In the genomic region with DNA sequence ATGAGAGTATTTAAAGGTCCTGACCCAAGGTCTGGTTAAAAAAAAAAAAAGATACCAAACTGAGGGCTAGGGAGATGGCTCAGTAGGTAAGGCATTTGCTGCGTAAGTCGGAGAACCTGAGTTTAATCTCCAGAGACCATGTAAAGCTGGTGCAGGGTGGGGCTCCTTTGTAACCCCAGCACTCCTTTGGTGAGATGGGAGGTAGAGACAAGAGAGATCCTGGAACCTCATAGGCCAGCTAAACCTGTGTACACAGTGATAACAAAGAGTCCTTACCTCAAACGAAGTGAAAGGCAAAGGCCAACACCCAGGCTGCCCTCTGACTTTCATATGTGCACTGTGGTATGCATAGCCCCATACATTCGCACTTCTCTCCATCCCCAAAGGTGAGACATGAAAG, we compare ENCODE assay signal across 25 mouse cellular contexts.
"Had no signal": no experiment of that assay in that cellular context is flagged by ENCODE, and none has a peak within 500 bp of the region (broad histone marks: within the 10 kb centered on the region; RNA-seq: fewer than 3 reads in every experiment).

No protein-coding gene starts in this region.

- H3K27ac ChIP-seq: heart, embryonic 13.5 days; heart, embryonic 15.5 days; hindbrain, embryonic 13.5 days; hindbrain, embryonic 15.5 days; hindbrain, postnatal 0 days; intestine, embryonic 15.5 days; kidney, embryonic 15.5 days; kidney, postnatal 0 days; layer of hippocampus, adult 2 months; left cerebral cortex, adult 2 months; limb, embryonic 10.5 days; limb, embryonic 12.5 days; liver, embryonic 12.5 days had no signal

- DNase-seq: forebrain, postnatal 0 days; gastrocnemius, postnatal 14 days; gastrocnemius, postnatal 36 days; heart, adult 18-20 months; heart, postnatal 14 days; heart, postnatal 36 days; kidney, adult 11 months; kidney, adult 2 months; kidney, adult 9 months; kidney, postnatal 25 days; kidney, postnatal 4 days had no signal

- ATAC-seq: forebrain, postnatal 0 days; hindbrain, postnatal 0 days; intestine, embryonic 15.5 days; liver, embryonic 12.5 days had no signal

- H3K4me3 ChIP-seq: heart, embryonic 13.5 days; heart, embryonic 15.5 days; hindbrain, embryonic 13.5 days; hindbrain, embryonic 15.5 days; intestine, embryonic 15.5 days; kidney, embryonic 15.5 days; layer of hippocampus, adult 2 months; left cerebral cortex, adult 2 months; limb, embryonic 10.5 days; limb, embryonic 12.5 days; liver, embryonic 12.5 days had no signal

- H3K9me3 ChIP-seq: heart, embryonic 13.5 days; heart, embryonic 15.5 days; hindbrain, embryonic 13.5 days; hindbrain, embryonic 15.5 days; intestine, embryonic 15.5 days; kidney, embryonic 15.5 days; limb, embryonic 10.5 days; limb, embryonic 12.5 days; liver, embryonic 12.5 days had no signal

- H3K4me2 ChIP-seq: heart, embryonic 11.5 days; heart, embryonic 13.5 days; heart, embryonic 15.5 days; hindbrain, embryonic 13.5 days; hindbrain, embryonic 15.5 days; intestine, embryonic 15.5 days; kidney, embryonic 15.5 days; limb, embryonic 12.5 days; liver, embryonic 12.5 days had no signal

- H3K27me3 ChIP-seq: heart, embryonic 13.5 days; heart, embryonic 15.5 days; hindbrain, embryonic 13.5 days; hindbrain, embryonic 15.5 days; intestine, embryonic 15.5 days; kidney, embryonic 15.5 days; limb, embryonic 12.5 days; liver, embryonic 12.5 days had no signal

- H3K4me1 ChIP-seq: heart, embryonic 13.5 days; heart, embryonic 15.5 days; intestine, embryonic 15.5 days; liver, embryonic 12.5 days had no signal

- H3K36me3 ChIP-seq: heart, embryonic 13.5 days; heart, embryonic 15.5 days; hindbrain, embryonic 13.5 days; hindbrain, embryonic 15.5 days; intestine, embryonic 15.5 days; kidney, embryonic 15.5 days; limb, embryonic 10.5 days; limb, embryonic 12.5 days; liver, embryonic 12.5 days had no signal

- H3K9ac ChIP-seq: forebrain, postnatal 0 days; heart, embryonic 13.5 days; heart, embryonic 15.5 days; hindbrain, embryonic 13.5 days; hindbrain, embryonic 15.5 days; intestine, embryonic 15.5 days; kidney, embryonic 15.5 days; limb, embryonic 12.5 days; liver, embryonic 12.5 days had no signal
